Mouse (Mus musculus) hindbrain, postnatal 0 days (tissue): ENCODE results near the gene Nrp1. TPM values are rescaled to one million over a fixed set of nuclear protein-coding genes. Genes with fewer than 3 reads are reported as not detected.

Experiments
- ATAC-seq: fragments of 200-750 bp; cut with Nextera tagmentation; 2 replicates; pipeline ENCODE4 v1.8.0; 2017; ENCODE audit warnings: mild to moderate bottlenecking, moderate TSS enrichment, moderate library complexity
- DNase-seq: peaks from one replicate; pipeline ENCODE4 v3.0.0-alpha.2; 2015; ENCODE audit warnings: low spot score
- H3K27ac ChIP-seq: fragments of 300-500 bp; sonication (generic); 2 replicates; pipeline ENCODE4 v1.5.1; 2014; ENCODE audit warnings: mild to moderate bottlenecking
- H3K27me3 ChIP-seq: fragments of 300-500 bp; sonication (generic); 2 replicates; pipeline ENCODE4 v1.6.1; 2014; ENCODE audit warnings: low read length, mixed read lengths; ENCODE audit not compliant: insufficient read depth
- H3K36me3 ChIP-seq: fragments of 300-500 bp; sonication (generic); 2 replicates; pipeline ENCODE4 v1.6.1; 2014; ENCODE audit warnings: low read length, mixed read lengths; ENCODE audit not compliant: insufficient read depth
- H3K4me1 ChIP-seq: fragments of 300-500 bp; sonication (generic); 2 replicates; pipeline ENCODE4 v1.6.1; 2014; ENCODE audit warnings: antibody characterized with exemption, low read length, mixed read lengths; ENCODE audit not compliant: insufficient read depth
- H3K4me2 ChIP-seq: fragments of 300-500 bp; sonication (generic); 2 replicates; pipeline ENCODE4 v1.6.1; 2014; ENCODE audit warnings: low read depth, mild to moderate bottlenecking, low read length, moderate library complexity, mixed read lengths
- H3K4me3 ChIP-seq: fragments of 300-500 bp; sonication (generic); 2 replicates; pipeline ENCODE4 v1.5.1; 2014; ENCODE audit warnings: low read length
- H3K9ac ChIP-seq: fragments of 300-500 bp; sonication (generic); replicated peaks from 2 replicates; pipeline ENCODE4 v1.6.1; 2014; ENCODE audit warnings: mild to moderate bottlenecking, low read length, moderate library complexity, mixed read lengths
- H3K9me3 ChIP-seq: fragments of 300-500 bp; sonication (generic); 2 replicates; pipeline ENCODE4 v1.6.1; 2016; ENCODE audit warnings: low read length, mixed read lengths
- CTCF ChIP-seq: IDR thresholded peaks from 2 replicates; pipeline ENCODE4 v1.5.1; 2016; ENCODE audit warnings: antibody characterized with exemption, control low read depth, low read depth
- WGBS: fragments of 180-500 bp; shearing (Covaris S2); extraction: QIAGEN DNeasy Blood & Tissue Kit; methylation state at CpG from one replicate; pipeline ENCODE4 v1.1.7; 2014; 5-methylcytosine and 5-hydroxymethylcytosine counted together
- polyA plus RNA-seq: library from polyadenylated mRNA; unstranded; fragments of >200 nt; fragmentation: Nextera tagmentation; extraction: Ambion mirVana; gene quantifications from 2 replicates; pipeline ENCODE4 v1.2.1, GENCODE M21; 2015
- total RNA-seq: library from RNA; depleted of rRNA; stranded (reverse); fragments of >200 nt; gene quantifications from 2 replicates; pipeline ENCODE4 v1.2.3, GENCODE M21; 2014

Nrp1 gene
- total and polyA plus RNA-seq, 2 experiments from 2014 or later = 44.3 to 51.0 TPM

DNA sequence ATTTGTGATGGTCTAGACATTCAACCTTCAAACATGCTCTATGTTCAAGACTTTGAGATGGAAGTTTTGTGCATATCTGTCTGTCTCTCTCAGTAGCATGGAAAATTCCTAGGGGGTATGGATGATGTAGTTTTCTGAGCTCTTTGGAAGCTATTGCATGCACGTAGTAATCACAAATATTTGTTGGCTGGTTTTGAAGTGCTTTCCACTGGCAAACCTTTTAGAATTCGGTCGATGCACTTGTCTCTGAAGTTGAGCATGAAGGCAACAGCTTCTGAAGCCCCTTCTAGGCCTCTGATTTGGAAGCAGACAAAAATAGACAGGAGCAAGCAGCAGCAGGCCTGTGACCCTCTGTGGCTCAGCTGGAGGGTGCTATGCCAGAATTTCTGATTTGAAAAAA is 18.9 kb upstream of the Nrp1 start:
- H3K9ac ChIP-seq = no peak overlapping the region
- H3K4me2 ChIP-seq = no peak overlapping the region
- ATAC-seq (no peak), DNase-seq (no peak)
- no peaks in the 10 kb centered on the region for H3K9me3 ChIP-seq
- no peaks in the 10 kb centered on the region for H3K4me1 ChIP-seq
- H3K4me3 ChIP-seq = no peak overlapping the region
- H3K36me3 ChIP-seq = no peaks in the 10 kb centered on the region
- no peak for TF ChIP-seq CTCF
- no peaks in the 10 kb centered on the region for H3K27me3 ChIP-seq
- WGBS = 81% methylated on average over 3 of the region's 3 CpGs
- no peak overlapping the region for H3K27ac ChIP-seq

DNA sequence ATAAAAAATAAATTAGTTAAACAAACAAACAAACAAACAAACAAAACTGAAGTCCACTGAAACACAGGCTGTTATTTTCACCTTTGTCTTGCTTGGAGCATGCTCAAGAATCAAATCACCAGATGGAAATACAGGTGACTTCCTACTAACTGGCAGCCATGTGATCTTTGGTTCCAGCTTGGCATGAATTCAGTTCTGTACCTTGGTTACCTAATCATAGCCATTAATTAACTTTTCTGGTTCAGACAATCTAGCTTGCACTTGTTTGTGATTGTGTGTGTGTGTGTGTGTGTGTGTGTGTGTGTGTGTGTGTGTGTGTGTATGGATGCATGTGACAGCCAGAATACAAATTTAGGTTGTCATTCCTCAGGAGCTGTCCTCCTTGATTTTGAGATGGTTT is 8.0 kb upstream of the Nrp1 start:
- Histone ChIP-seq H3K4me2 (no peak overlapping the region), H3K36me3 (no peaks in the 10 kb centered on the region), H3K27ac (no peak overlapping the region), H3K4me3 (no peak overlapping the region), H3K27me3 (no peaks in the 10 kb centered on the region), H3K9me3 (no peaks in the 10 kb centered on the region), H3K4me1 (no peaks in the 10 kb centered on the region), H3K9ac (no peak overlapping the region)
- no peak for ATAC-seq
- DNase-seq = no peak
- no peak for TF ChIP-seq CTCF

DNA sequence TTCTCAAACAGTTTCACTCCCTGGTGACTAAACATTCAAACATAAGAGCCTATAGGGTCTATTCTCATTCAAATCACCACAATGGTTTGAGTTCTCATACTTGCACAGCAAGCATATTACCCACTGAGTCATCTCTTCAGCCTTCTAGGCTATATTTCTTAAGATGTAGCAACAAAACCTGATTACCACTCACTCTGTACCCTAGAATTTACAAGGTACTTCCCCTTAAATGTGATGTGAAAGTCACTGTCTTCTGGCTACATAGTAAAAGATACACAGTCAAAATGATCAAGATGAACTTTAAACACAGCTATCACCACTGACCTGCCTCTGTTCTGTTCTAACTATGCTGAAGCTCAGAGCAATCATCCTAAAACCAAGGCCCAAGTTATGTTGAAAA is 7.2 kb upstream of the Nrp1 start:
- Histone ChIP-seq H3K36me3 (no peaks in the 10 kb centered on the region), H3K9ac (no peak overlapping the region), H3K4me2 (no peak overlapping the region), H3K4me1 (no peaks in the 10 kb centered on the region), H3K9me3 (no peaks in the 10 kb centered on the region), H3K4me3 (no peak overlapping the region), H3K27ac (no peak overlapping the region), H3K27me3 (no peaks in the 10 kb centered on the region)
- DNase-seq (no peak), ATAC-seq (no peak)
- TF ChIP-seq CTCF = no peak

DNA sequence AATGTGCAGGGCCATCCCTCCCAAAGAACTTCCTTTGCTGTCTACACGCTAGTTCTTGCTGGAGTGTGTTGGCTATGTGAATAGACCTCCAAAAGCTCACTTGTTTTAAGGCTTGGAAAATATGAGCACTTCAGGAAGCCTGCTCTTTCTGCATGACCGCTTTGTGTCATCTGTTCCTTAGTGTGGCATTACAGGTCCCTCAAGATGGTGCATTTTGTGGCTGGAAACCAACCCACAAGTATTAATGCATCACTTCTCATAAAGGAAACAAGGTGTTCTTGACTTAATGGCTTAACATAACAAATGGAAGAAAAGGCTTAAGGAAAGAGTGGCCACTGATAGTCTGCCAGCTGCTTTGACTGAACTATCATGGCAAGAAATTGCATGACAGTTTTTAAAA is 5.6 kb upstream of the Nrp1 start:
- no peaks in the 10 kb centered on the region for H3K27me3 ChIP-seq
- ATAC-seq (no peak), DNase-seq (no peak)
- H3K4me2 ChIP-seq = no peak overlapping the region
- no peak for TF ChIP-seq CTCF
- WGBS = 85% methylated on average over 2 of the region's 2 CpGs
- H3K4me1 ChIP-seq = no peaks in the 10 kb centered on the region; the same call in 1 of the 2 replicates
- no peaks in the 10 kb centered on the region for H3K9me3 ChIP-seq
- H3K27ac ChIP-seq = no peak overlapping the region
- no peaks in the 10 kb centered on the region for H3K36me3 ChIP-seq
- no peak overlapping the region for H3K9ac ChIP-seq
- H3K4me3 ChIP-seq = no peak overlapping the region

DNA sequence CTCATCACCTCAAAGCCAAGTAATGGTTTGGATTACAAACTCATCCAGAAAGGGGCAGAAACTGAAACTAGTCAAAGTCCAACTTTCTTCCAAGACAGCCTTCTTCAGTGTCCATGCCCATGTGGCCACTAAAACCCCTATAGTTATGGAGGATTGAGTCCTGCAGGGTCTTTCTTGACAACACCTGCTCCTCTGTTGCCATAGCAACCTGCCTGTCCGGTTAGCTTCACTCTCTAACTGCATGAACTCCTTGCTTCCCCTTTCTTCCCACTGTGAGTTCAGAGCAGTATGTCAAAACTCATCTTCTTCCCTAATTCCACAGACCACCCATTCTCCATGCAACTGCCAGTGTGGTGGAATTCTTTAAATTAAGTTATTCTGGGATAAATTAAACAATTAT is 4.4 kb upstream of the Nrp1 start:
- no peak overlapping the region for H3K4me3 ChIP-seq
- no peak overlapping the region for H3K4me2 ChIP-seq
- no peaks in the 10 kb centered on the region for H3K27me3 ChIP-seq
- no peak for TF ChIP-seq CTCF
- WGBS = 10% methylated on average over 1 of the region's 1 CpGs
- DNase-seq (peak; percentile 30), ATAC-seq (no peak)
- no peaks in the 10 kb centered on the region for H3K9me3 ChIP-seq
- H3K27ac ChIP-seq = no peak overlapping the region
- H3K9ac ChIP-seq = no peak overlapping the region
- H3K36me3 ChIP-seq = no peaks in the 10 kb centered on the region
- peaks cover 2% of the 10 kb centered on the region; the same call in 1 of the 2 replicates for H3K4me1 ChIP-seq

DNA sequence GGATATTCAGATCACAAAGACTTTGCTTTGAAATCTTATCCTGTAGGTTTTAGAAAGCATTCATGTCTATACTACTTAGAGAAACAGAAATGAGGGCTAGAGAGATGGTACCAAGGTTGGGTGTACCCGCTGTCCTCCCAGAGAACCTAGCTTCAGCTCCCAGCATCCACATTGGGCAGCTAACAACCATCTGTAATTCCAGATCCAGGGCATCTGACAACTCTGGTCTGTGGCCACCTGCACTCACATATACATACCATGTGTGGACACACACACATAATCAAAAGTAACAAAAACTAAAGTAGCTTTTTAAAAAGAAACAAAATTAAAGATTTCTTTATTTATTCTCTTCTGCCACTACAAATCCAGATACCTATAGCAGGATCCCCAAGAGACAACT is 3.3 kb upstream of the Nrp1 start:
- ATAC-seq = no peak

DNA sequence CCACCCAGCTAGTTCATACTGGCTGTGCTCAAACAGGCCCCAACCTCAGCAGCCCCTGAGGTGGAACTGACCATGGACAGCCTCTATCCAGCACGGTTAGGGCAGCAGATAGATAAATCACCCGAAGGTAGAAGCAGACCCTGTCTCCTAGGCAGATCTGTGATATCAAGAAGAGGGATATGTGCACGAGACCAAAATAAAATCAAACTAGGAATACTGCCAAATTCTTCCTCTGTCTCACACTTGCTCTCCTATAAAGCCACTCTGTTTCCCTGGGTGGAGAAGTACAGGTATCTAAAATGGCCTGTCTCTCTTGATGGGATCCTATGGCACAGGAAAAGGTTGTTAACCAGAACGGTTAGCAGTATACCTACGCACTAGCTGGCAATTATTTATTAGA is 2.2 kb upstream of the Nrp1 start:
- Histone ChIP-seq H3K4me3 (no peak overlapping the region), H3K36me3 (no peaks in the 10 kb centered on the region), H3K27ac (no peak overlapping the region; the same call in 1 of the 2 replicates), H3K27me3 (no peaks in the 10 kb centered on the region), H3K4me1 (peaks cover 2% of the 10 kb centered on the region; the same call in 1 of the 2 replicates), H3K9ac (no peak overlapping the region), H3K4me2 (peak overlapping the region; percentile 100), H3K9me3 (no peaks in the 10 kb centered on the region)
- no peak for TF ChIP-seq CTCF
- no peak for ATAC-seq
- 70% methylated on average over 5 of the region's 5 CpGs for WGBS
- no peak for DNase-seq

More for the DNA sequence above, 3.3 kb upstream of the Nrp1 start:
- no peak overlapping the region for H3K9ac ChIP-seq
- H3K4me3 ChIP-seq = no peak overlapping the region
- no peak for TF ChIP-seq CTCF
- no peaks in the 10 kb centered on the region for H3K9me3 ChIP-seq
- no peak overlapping the region for H3K4me2 ChIP-seq
- H3K27ac ChIP-seq = no peak overlapping the region
- no peaks in the 10 kb centered on the region for H3K36me3 ChIP-seq
- H3K27me3 ChIP-seq = no peaks in the 10 kb centered on the region
- no peak for DNase-seq
- H3K4me1 ChIP-seq = peaks cover 2% of the 10 kb centered on the region; the same call in 1 of the 2 replicates
- 97% methylated on average over 1 of the region's 1 CpGs for WGBS
